Mouse (Mus musculus): ENCODE results near the gene Mark3.

DNA sequence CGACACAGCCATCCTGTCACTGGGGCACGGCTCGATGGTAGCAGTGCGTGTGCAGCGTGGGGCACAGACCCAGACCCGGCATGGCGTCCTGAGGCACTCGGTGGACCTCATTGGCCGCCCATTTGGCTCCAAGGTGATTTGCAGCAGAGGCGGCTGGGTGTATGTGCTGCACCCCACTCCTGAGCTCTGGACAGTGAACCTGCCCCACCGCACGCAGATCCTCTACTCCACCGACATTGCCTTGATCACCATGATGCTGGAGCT is 104.3 kb downstream of the Mark3 start:
- TF ChIP-seq GATA1 (IDR thresholded peaks at IDR 0.05; ENCODE audit: borderline replicate concordance, low read length) (no peak), FLI1 (IDR thresholded peaks at IDR 0.05; ENCODE audit: low read length) (no peak)

Data from megakaryocyte, embryonic 14.5 days (primary cell).